Mouse (Mus musculus) spleen, adult 2 months (tissue): ENCODE data around the gene Kif16b. TPM values are rescaled to one million over a fixed set of nuclear protein-coding genes. Genes with fewer than 3 reads are reported as not detected.

Source experiments
- DNase-seq, 2 experiments: peaks; one replicate each; pipeline versions ENCODE4 v3.0.0 to v3.0.0-alpha.2; 2012 to 2021; ENCODE audit warnings: low spot score in 2 of 2, low read depth in 1 of 2
- H3K27ac ChIP-seq: fragments of 200-500 bp; 2 replicates; pipeline ENCODE4 v1.5.1; 2012; ENCODE audit warnings: low read length, inconsistent platforms; ENCODE audit not compliant: insufficient read depth
- H3K27me3 ChIP-seq: fragments of 200-500 bp; 2 replicates; pipeline ENCODE4 v1.6.1; 2012; ENCODE audit warnings: mild to moderate bottlenecking, moderate library complexity, low read length, inconsistent platforms; ENCODE audit not compliant: control insufficient read depth, insufficient read depth
- H3K36me3 ChIP-seq: fragments of 200-500 bp; 2 replicates; pipeline ENCODE4 v1.6.1; 2012; ENCODE audit warnings: mild to moderate bottlenecking, low read length, inconsistent platforms; ENCODE audit not compliant: control insufficient read depth, insufficient read depth
- H3K4me1 ChIP-seq: fragments of 200-500 bp; 2 replicates; pipeline ENCODE4 v1.6.1; 2011; ENCODE audit warnings: inconsistent platforms; ENCODE audit not compliant: control insufficient read depth, insufficient read depth, insufficient read length
- H3K4me3 ChIP-seq: fragments of 200-500 bp; 2 replicates; pipeline ENCODE4 v1.5.1; 2011; ENCODE audit warnings: mild to moderate bottlenecking, inconsistent platforms; ENCODE audit not compliant: insufficient read depth, insufficient read length; ENCODE audit errors: extremely low read depth
- CTCF ChIP-seq: fragments of 200-500 bp; IDR thresholded peaks from 2 replicates; pipeline ENCODE4 v1.5.1; 2011; ENCODE audit warnings: mild to moderate bottlenecking, inconsistent platforms; ENCODE audit not compliant: insufficient read depth, insufficient read length, insufficient replicate concordance; ENCODE audit errors: extremely low read depth
- POLR2A ChIP-seq: fragments of 200-500 bp; IDR thresholded peaks from 2 replicates; pipeline ENCODE4 v1.6.1; 2011; ENCODE audit warnings: low read depth, low read length, inconsistent platforms
- WGBS: fragments of 180-500 bp; shearing (Covaris S2); methylation state at CpG from one replicate; pipeline ENCODE4 v1.1.7; 2018; 5-methylcytosine and 5-hydroxymethylcytosine counted together
- polyA plus RNA-seq: library from polyadenylated mRNA; depleted of rRNA; stranded (reverse); fragments of >200 nt; gene quantifications from 2 replicates; pipeline ENCODE4 v1.2.3, GENCODE M21; 2012

Kif16b gene
- polyA plus RNA-seq, 1 experiment, result 5.6 TPM

DNA sequence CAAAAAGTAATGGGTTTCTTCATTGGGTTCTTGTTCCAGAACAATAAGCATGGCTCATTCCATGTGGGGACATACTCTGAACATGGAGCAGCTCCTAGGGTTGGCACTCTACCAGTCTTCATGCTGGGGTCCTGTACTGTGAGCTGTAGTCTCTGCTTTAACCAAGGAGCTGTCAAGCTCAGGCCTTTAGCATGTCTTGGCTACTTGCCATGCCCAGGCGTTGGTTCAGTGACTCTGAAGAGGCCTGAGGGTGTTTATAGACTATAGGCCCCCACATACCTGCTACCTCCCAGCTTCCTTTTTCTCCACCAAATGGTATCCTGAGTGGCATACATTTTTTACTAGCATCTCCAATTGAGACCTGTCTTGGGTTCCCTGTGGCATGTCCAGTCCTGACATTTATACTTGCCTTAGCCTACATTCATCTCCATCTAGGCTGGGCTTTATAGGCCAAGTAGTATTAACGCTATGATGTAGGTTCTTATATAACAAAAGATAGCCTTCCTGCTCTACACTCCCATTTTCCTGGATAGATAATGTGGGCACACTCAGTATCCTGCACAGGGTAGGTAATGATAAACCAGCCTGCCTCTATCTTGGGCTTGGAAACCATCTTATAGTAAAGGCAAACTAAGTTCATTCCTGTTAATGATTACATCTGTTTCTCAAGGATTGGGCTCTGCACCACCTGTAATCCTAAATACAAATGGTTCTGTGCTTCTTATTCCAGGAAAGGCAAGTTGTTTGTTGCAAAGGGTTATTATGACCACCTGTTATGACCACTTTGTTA lies 271.6 kb downstream of the Kif16b start:
- no peaks in the 10 kb centered on the region for H3K36me3 ChIP-seq
- no peaks in the 10 kb centered on the region for H3K4me1 ChIP-seq
- no peak for TF ChIP-seq POLR2A
- no peak for TF ChIP-seq CTCF
- H3K27me3 ChIP-seq, result no peaks in the 10 kb centered on the region
- no peak for DNase-seq
- H3K27ac ChIP-seq, result no peak overlapping the region
- WGBS, result 90% methylated on average over 2 of the region's 2 CpGs
- H3K4me3 ChIP-seq, result no peak overlapping the region

DNA sequence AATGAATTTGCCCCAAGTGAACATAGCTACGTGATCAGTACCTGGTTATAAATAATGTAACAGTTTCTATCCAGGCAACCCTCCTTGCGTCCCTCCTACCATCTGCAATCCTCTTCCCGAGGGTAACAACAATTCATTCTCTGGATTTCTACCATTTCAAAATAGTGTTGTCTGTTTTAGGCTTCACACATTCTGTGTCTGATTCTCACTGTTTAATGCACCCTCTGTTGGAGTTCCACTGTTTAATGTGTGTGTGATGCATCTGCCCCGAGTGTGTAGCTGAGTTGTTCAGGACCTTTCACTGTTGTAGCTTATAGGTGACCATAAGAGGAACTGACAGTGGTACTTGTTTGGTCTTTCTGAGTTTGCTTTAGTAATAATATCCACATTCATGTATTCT lies 275.6 kb downstream of the Kif16b start:
- H3K36me3 ChIP-seq, result no peaks in the 10 kb centered on the region
- H3K27me3 ChIP-seq, result no peaks in the 10 kb centered on the region
- TF ChIP-seq POLR2A (no peak), CTCF (no peak)
- no peak overlapping the region for H3K27ac ChIP-seq
- no peak for DNase-seq
- H3K4me3 ChIP-seq, result no peak overlapping the region
- WGBS, result 88% methylated on average over 4 of the region's 4 CpGs
- H3K4me1 ChIP-seq, result no peaks in the 10 kb centered on the region

DNA sequence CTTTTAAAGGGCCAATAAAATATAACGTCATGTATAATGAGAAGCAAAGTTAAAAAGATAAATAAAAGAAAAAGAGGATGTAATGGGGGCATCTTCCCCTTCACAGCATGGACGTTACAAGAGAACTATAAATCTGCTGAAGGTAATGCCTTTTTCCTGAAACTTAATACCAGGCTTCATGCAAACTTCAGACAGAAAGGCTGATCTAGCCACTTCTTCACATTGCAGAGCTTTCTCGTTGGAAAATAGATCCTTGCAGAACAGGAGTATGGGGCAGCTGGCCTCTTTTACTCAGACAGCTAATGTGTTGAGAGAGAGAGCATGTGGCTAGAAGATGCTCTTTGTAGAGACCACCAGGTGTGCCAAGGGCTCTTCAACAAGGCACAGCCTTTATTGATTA lies 276.2 kb downstream of the Kif16b start:
- Histone ChIP-seq H3K36me3 (no peaks in the 10 kb centered on the region), H3K27me3 (no peaks in the 10 kb centered on the region), H3K4me1 (no peaks in the 10 kb centered on the region), H3K27ac (no peak overlapping the region), H3K4me3 (no peak overlapping the region)
- TF ChIP-seq CTCF (no peak), POLR2A (no peak)
- DNase-seq, result no peak
- WGBS, result 81% methylated on average over 3 of the region's 3 CpGs

DNA sequence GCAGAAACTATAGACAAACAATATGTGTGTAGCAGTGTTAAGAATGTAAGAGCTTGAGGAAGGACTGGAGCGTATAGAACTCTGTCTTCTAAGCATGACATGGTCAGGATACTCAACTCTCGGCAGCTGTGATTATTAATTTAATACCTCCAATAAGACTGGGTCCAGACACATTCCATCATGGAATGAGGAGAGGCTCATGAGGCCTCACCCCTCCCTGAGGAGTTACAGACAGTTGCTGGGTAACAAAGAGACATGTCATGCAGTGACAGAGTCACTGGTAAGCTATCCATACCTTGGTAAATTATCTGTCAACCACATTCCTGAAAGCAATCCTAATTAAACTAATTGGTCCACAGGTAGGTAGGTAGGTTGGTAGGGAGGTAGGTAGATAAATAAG lies 277.1 kb downstream of the Kif16b start:
- no peak for DNase-seq
- Histone ChIP-seq H3K4me1 (no peaks in the 10 kb centered on the region), H3K27ac (no peak overlapping the region), H3K36me3 (peaks cover 3% of the 10 kb centered on the region), H3K4me3 (no peak overlapping the region), H3K27me3 (no peaks in the 10 kb centered on the region)
- TF ChIP-seq CTCF, result no peak
- TF ChIP-seq POLR2A, result no peak
- WGBS, result 89% methylated on average over 2 of the region's 2 CpGs

DNA sequence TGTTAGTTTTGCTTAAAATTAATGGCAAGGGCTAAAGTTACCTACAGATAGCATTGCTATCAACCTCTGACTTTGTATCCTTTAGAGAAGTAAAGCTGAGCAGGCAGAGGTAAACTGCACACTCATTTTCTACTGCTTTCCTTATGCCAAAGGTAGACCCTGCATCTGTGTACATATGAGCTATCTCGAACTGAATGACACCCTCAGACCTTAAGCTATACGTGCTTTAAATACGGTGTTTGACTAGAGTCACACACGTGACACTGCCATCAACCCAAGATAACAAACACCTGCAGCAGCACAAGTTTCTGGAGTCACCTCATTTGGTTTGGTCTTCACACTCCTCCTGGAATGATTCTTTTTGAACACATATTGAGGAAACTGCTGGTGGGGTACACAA lies 280.2 kb downstream of the Kif16b start:
- no peak overlapping the region for H3K4me3 ChIP-seq
- WGBS, result 95% methylated on average over 4 of the region's 4 CpGs
- H3K27ac ChIP-seq, result no peak overlapping the region
- peaks cover 5% of the 10 kb centered on the region for H3K36me3 ChIP-seq
- no peaks in the 10 kb centered on the region for H3K27me3 ChIP-seq
- TF ChIP-seq CTCF (no peak), POLR2A (no peak)
- DNase-seq, result no peak
- H3K4me1 ChIP-seq, result no peaks in the 10 kb centered on the region

DNA sequence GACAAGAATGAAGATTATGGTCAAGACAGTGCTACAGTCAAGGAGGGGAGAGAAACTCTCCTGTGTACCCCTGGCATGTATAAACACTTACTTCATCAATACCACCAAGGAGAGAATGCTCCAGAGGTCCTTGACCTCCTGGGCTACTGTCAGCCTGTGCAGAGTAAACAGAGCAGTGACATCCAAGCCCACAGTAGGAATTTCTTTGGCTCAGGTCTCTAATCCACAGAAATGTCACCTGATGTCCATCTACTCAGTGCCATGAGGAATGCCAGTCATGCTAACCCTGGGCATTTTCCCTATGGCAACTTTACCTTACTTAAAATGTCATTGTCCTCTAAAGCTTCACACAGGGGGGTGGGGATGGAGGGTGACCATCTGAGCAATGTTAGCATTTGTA lies 281.4 kb downstream of the Kif16b start:
- H3K27me3 ChIP-seq, result no peaks in the 10 kb centered on the region
- no peaks in the 10 kb centered on the region for H3K4me1 ChIP-seq
- H3K4me3 ChIP-seq, result no peak overlapping the region
- TF ChIP-seq POLR2A, result no peak
- TF ChIP-seq CTCF, result no peak
- H3K36me3 ChIP-seq, result peaks cover 6% of the 10 kb centered on the region
- no peak for DNase-seq
- H3K27ac ChIP-seq, result no peak overlapping the region

DNA sequence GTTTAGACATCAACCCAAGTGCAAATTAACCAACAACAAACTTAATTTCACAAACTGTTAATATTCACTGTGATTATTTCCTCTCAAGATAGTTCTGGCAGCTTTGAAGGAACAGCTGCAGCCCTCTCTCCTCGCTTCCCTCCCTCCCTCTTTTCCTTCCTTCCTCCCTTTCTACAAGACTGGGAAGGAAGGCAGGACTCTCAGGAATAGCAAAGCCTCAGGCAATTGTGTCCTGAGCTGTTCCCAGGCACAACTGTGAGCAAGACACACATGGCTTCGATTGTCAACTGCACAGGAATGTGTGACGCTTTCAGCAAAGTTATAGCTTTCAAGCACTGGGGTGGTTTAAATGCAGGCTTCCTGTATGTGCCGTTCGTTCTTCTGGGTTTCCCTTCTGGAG lies 286.8 kb downstream of the Kif16b start:
- no peak for TF ChIP-seq CTCF
- Histone ChIP-seq H3K27me3 (no peaks in the 10 kb centered on the region), H3K36me3 (peaks cover 5% of the 10 kb centered on the region), H3K4me1 (no peaks in the 10 kb centered on the region), H3K4me3 (no peak overlapping the region), H3K27ac (no peak overlapping the region)
- DNase-seq, result no peak
- 54% methylated on average over 5 of the region's 5 CpGs for WGBS

DNA sequence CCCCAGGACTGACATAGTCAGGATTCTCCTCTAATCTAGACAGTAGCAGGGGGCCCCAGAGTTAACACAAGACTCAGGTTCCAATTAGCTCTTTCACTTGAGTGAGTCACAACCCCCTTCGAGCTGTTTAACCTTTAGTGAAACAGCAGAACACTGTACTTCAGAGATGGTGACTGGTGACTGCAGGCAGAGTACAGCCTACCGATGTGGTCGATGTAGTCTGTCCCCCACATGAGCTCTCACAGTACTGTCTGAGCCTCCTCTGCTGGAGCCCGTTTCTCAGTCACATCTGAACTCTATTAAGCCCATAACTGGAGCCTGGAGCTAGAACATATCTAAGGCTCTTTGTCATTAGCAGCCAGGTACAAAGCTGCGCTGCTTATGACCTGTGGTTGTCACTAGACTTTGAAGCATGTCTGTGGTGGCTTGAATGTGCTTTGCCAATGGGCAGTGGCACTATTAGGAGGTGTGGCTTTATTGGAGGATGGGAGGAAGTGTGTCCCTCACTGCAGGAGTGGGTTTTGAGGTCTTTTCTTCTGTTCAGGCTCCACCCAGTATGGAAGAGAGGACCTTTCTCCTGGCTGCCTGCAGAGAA lies 288.9 kb downstream of the Kif16b start:
- Histone ChIP-seq H3K36me3 (0 out of 2 replicates have a peak, but pooled peaks cover 2% of the 10 kb centered on the region), H3K27ac (no peak overlapping the region), H3K4me3 (no peak overlapping the region), H3K27me3 (no peaks in the 10 kb centered on the region), H3K4me1 (no peaks in the 10 kb centered on the region)
- 81% methylated on average over 5 of the region's 5 CpGs for WGBS
- no peak for DNase-seq
- TF ChIP-seq CTCF (no peak), POLR2A (no peak)
